Comparison of ENCODE assay signal across 30 mouse cellular contexts in genomic region chr4:105934971-105935370, GRCm38 (mm10).
DNase-seq lines count a peak whose midpoint lies in the region; ATAC-seq and TF ChIP-seq lines count a peak whose summit lies in the region.
"Had no signal": no experiment of that assay in that cellular context is flagged by ENCODE, and none has a peak within 500 bp of the region (broad histone marks: within the 10 kb centered on the region; RNA-seq: fewer than 3 reads in every experiment).

No protein-coding gene starts in this region.

- 0 out of 2 replicates have a peak overlapping the region, but pooled peaks have one; percentile 16 for H3K27ac ChIP-seq in cortical plate, adult 2 months (ENCODE audit: insufficient read depth, low read length)
- H3K27ac ChIP-seq: gastrocnemius, adult 2 months; heart, adult 2 months; heart, embryonic 13.5 days; hindbrain, embryonic 15.5 days; kidney, embryonic 15.5 days; liver, embryonic 12.5 days; midbrain, embryonic 13.5 days; neural tube, embryonic 15.5 days had no signal

- ATAC-seq in megakaryocyte-erythroid progenitor cell, adult 5-6 weeks (replicated peaks; ENCODE audit: low FRiP score, low TSS enrichment, poor library complexity, severe bottlenecking) = no peak
- ATAC-seq: forebrain, embryonic 14.5 days; inflammation-experienced regulatory T-cells, adult 6 months; liver, embryonic 12.5 days; liver, postnatal 0 days; midbrain, embryonic 13.5 days had no signal

- no peak for TF ChIP-seq POLR2A in cortical plate, adult 2 months (IDR thresholded peaks at IDR 0.05; ENCODE audit: extremely low read depth, insufficient read depth, low read length)

- no peaks in the 10 kb centered on the region for H3K4me1 ChIP-seq in cortical plate, adult 2 months (ENCODE audit: control insufficient read depth, insufficient read depth, low read length)
- H3K4me1 ChIP-seq: heart, embryonic 13.5 days; hindbrain, embryonic 15.5 days; liver, embryonic 12.5 days; midbrain, embryonic 13.5 days; neural tube, embryonic 15.5 days had no signal

- no peak overlapping the region for H3K4me3 ChIP-seq in cortical plate, adult 2 months (ENCODE audit: insufficient read depth, low read length)
- H3K4me3 ChIP-seq: gastrocnemius, adult 2 months; heart, adult 2 months; heart, embryonic 13.5 days; hindbrain, embryonic 15.5 days; kidney, embryonic 15.5 days; liver, embryonic 12.5 days; megakaryocyte, embryonic 14.5 days; midbrain, embryonic 13.5 days; neural tube, embryonic 15.5 days had no signal

- peak; percentile 39 for DNase-seq in heart, adult 11 months
- no peak for DNase-seq in heart, adult 8-10 months (ENCODE audit: low spot score)
- DNase-seq in retina, postnatal 1 day = peak; percentile 59
- no peak for DNase-seq in retina, embryonic 14.5 days (ENCODE audit: low spot score)
- no peak for DNase-seq in cerebellum, adult 11-12 months
- DNase-seq: B cell, adult 2 months; cerebellum, adult 8-10 months; cerebellum, postnatal 25 days; gastrocnemius, adult 2 months; gastrocnemius, postnatal 36 days; heart, adult 2 months; heart, postnatal 10 days; kidney, adult 11 months; kidney, postnatal 25 days; left cerebral cortex, postnatal 4 days; liver, postnatal 0 days; lung, postnatal 36 days; right cerebral cortex, postnatal 4 days; thymus, postnatal 4 days had no signal

- TF ChIP-seq CTCF in cortical plate, adult 2 months (IDR thresholded peaks at IDR 0.05; ENCODE audit: extremely low read depth, insufficient read depth, low read length) = no peak

Comparison
In these comparisons a context has a peak if more than half of its experiments do, and no peak if none do; other contexts are left out.
1. DNase-seq: peak in heart, adult 11 months (single experiment) and retina, postnatal 1 day (single experiment); none in heart, adult 8-10 months (single experiment), retina, embryonic 14.5 days (single experiment) and cerebellum, adult 11-12 months (single experiment).